Mouse (Mus musculus) brain, embryonic 14.5 days (tissue): ENCODE data around the gene Msh5.

ENCODE experiments used
- CTCF ChIP-seq: fragments of 200-500 bp; IDR thresholded peaks from 2 replicates; pipeline ENCODE4 v1.5.1; 2012; ENCODE audit warnings: inconsistent platforms, mild to moderate bottlenecking, moderate library complexity, borderline replicate concordance; ENCODE audit not compliant: insufficient read depth, insufficient read length; ENCODE audit errors: extremely low read depth
- POLR2A ChIP-seq: fragments of 200-500 bp; IDR thresholded peaks from 2 replicates; pipeline ENCODE4 v1.6.1; 2012; ENCODE audit warnings: mild to moderate bottlenecking, inconsistent platforms, borderline replicate concordance; ENCODE audit not compliant: poor library complexity, insufficient read depth, insufficient read length, severe bottlenecking; ENCODE audit errors: extremely low read depth

GRCm38 (mm10) chr17:35027277-35028068, 19.1 kb downstream of the Msh5 start, which contains the start of gene Sapcd1:
- TF ChIP-seq POLR2A (no peak), CTCF (no peak)
